Mouse (Mus musculus): Measurements from ENCODE around the gene Enox1. TPM values are rescaled to one million over a fixed set of nuclear protein-coding genes. Genes with fewer than 3 reads are reported as not detected.
"Not testable (repeated sequence)": the region's sequence is repeated elsewhere in the genome, so short reads cannot be mapped to it uniquely, and the experiment has no call there.

Gene Enox1
- polyA plus RNA-seq, 2 experiments, result 13.5 to 15.6 TPM

DNA sequence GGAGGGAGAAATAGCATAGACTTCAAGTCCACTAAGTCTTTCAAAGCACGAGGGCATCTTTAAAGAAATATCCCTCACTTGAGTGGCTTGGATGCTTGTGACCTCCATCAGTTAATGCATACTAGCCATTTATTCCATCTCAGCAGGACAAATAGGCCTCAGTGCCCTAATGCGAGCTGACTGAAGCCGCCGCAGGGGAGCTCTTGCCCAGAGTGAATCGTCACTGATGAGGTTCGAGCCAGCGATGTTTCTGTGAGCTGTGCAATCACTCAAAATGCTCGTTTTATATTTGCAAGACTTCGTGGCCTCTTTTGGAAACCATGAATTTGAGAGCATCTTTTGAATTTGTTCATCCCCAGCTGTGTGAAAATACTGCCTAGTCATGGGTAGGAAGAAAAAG is 372.6 kb downstream of the Enox1 start:
- DNase-seq (ENCODE audit: low spot score) (no peak), ATAC-seq (ENCODE audit: low FRiP score, low read depth) (no peak)
- no peaks in the 10 kb centered on the region for H3K9me3 ChIP-seq (ENCODE audit: control insufficient read depth, low read length)
- H3K36me3 ChIP-seq (ENCODE audit: control insufficient read depth, insufficient read depth, low read length), result no peaks in the 10 kb centered on the region
- whole genome bisulfite sequencing, result 83% methylated on average over 9 of the region's 9 CpGs
- no peak overlapping the region for H3K9ac ChIP-seq (ENCODE audit: low read depth, low read length, severe bottlenecking)
- H3K27ac ChIP-seq (replicated peaks; ENCODE audit: low read depth, low read length), result no peak overlapping the region
- H3K27me3 ChIP-seq (ENCODE audit: control insufficient read depth, insufficient read depth, low read length), result no peaks in the 10 kb centered on the region
- no peak overlapping the region for H3K4me3 ChIP-seq (replicated peaks; ENCODE audit: low read length)
- no peak for TF ChIP-seq POLR2A (IDR thresholded peaks at IDR 0.05; ENCODE audit: borderline replicate concordance, extremely low read depth, insufficient read depth, insufficient read length)
- no peak overlapping the region for H3K4me2 ChIP-seq (replicated peaks; ENCODE audit: low read depth, low read length, severe bottlenecking)
- no peaks in the 10 kb centered on the region for H3K4me1 ChIP-seq (ENCODE audit: control insufficient read depth, insufficient read depth, low read length)

DNA sequence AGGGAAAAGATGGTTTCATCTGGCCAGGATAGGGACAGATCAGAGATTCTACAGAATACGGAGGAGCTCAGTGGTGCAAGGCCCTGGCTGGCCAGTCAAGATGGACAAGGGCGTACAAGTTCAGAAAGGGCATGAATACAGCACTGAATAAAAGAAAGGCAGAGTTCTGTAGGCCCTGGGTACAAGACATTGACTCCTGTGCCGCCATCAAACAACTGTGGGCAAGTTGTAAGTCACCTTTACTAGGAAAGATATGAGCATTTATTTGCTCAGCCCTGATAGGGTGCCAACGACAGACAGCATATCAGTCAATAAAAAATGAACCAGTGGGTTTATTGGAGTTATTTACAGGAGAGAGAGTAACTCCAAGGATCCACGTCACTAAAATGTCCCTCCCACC is 373.1 kb downstream of the Enox1 start:
- Histone ChIP-seq H3K4me2 (replicated peaks; ENCODE audit: low read depth, low read length, severe bottlenecking) (no peak overlapping the region), H3K27ac (replicated peaks; ENCODE audit: low read depth, low read length) (no peak overlapping the region), H3K27me3 (ENCODE audit: control insufficient read depth, insufficient read depth, low read length) (no peaks in the 10 kb centered on the region), H3K36me3 (ENCODE audit: control insufficient read depth, insufficient read depth, low read length) (no peaks in the 10 kb centered on the region), H3K4me3 (replicated peaks; ENCODE audit: low read length) (no peak overlapping the region), H3K9ac (ENCODE audit: low read depth, low read length, severe bottlenecking) (no peak overlapping the region), H3K9me3 (ENCODE audit: control insufficient read depth, low read length) (no peaks in the 10 kb centered on the region), H3K4me1 (ENCODE audit: control insufficient read depth, insufficient read depth, low read length) (no peaks in the 10 kb centered on the region)
- DNase-seq (ENCODE audit: low spot score), result no peak
- TF ChIP-seq POLR2A (IDR thresholded peaks at IDR 0.05; ENCODE audit: borderline replicate concordance, extremely low read depth, insufficient read depth, insufficient read length), result no peak
- ATAC-seq (ENCODE audit: low FRiP score, low read depth), result no peak
- WGBS, result 87% methylated on average over 5 of the region's 5 CpGs

DNA sequence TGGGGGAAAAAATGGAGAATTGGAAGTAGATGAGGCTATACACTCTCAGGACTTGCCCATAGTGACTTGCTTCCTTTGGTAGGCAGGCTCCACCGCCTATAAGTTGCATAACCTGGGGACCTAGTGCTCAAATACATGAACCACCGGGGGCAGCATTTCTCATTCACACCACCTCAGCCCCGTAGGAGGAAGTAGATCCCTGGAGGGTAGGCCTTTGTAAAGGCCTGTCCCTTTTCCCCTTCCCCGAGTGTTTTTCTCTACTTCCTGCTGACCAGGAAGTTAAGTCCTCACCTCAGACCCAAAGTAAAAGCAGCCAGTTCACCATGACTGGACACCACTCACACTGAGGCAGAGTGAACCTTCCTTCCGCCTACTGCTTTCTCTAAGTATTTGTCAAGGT is 377.1 kb downstream of the Enox1 start:
- WGBS, result 77% methylated on average over 5 of the region's 5 CpGs
- Histone ChIP-seq H3K36me3 (ENCODE audit: control insufficient read depth, insufficient read depth, low read length) (no peaks in the 10 kb centered on the region), H3K9me3 (ENCODE audit: control insufficient read depth, low read length) (no peaks in the 10 kb centered on the region), H3K27me3 (ENCODE audit: control insufficient read depth, insufficient read depth, low read length) (no peaks in the 10 kb centered on the region), H3K9ac (ENCODE audit: low read depth, low read length, severe bottlenecking) (no peak overlapping the region), H3K4me2 (replicated peaks; ENCODE audit: low read depth, low read length, severe bottlenecking) (no peak overlapping the region), H3K4me1 (ENCODE audit: control insufficient read depth, insufficient read depth, low read length) (no peaks in the 10 kb centered on the region), H3K4me3 (replicated peaks; ENCODE audit: low read length) (no peak overlapping the region), H3K27ac (replicated peaks; ENCODE audit: low read depth, low read length) (no peak overlapping the region)
- ATAC-seq (ENCODE audit: low FRiP score, low read depth) (no peak), DNase-seq (ENCODE audit: low spot score) (no peak)
- TF ChIP-seq POLR2A (IDR thresholded peaks at IDR 0.05; ENCODE audit: borderline replicate concordance, extremely low read depth, insufficient read depth, insufficient read length), result no peak

DNA sequence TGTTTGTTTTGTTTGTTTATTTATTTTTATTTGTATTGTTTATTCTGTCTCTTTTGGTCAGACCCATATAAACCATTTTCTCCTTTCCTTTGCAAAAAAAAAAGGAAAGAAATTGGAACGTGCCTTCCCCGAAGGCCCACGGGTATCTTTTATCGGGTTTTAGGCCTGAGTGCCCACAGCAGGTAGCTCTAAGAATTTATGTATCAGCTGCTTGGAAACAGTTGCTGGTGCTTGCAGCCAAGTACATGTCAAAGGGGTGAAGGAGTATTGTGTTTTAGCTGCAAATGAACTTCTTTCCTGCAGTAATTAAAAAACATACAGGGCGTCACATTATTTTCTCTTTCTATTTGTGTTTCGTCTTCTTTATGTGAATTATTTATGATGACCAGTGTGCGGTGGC is 377.6 kb downstream of the Enox1 start:
- H3K36me3 ChIP-seq (ENCODE audit: control insufficient read depth, insufficient read depth, low read length), result no peaks in the 10 kb centered on the region
- no peak overlapping the region for H3K27ac ChIP-seq (replicated peaks; ENCODE audit: low read depth, low read length)
- ATAC-seq (ENCODE audit: low FRiP score, low read depth), result no peak
- DNase-seq (ENCODE audit: low spot score), result no peak
- H3K4me1 ChIP-seq (ENCODE audit: control insufficient read depth, insufficient read depth, low read length), result no peaks in the 10 kb centered on the region
- TF ChIP-seq POLR2A (IDR thresholded peaks at IDR 0.05; ENCODE audit: borderline replicate concordance, extremely low read depth, insufficient read depth, insufficient read length), result no peak
- H3K27me3 ChIP-seq (ENCODE audit: control insufficient read depth, insufficient read depth, low read length), result no peaks in the 10 kb centered on the region
- H3K4me3 ChIP-seq (replicated peaks; ENCODE audit: low read length), result no peak overlapping the region
- H3K9ac ChIP-seq (ENCODE audit: low read depth, low read length, severe bottlenecking), result no peak overlapping the region
- H3K4me2 ChIP-seq (replicated peaks; ENCODE audit: low read depth, low read length, severe bottlenecking), result no peak overlapping the region
- WGBS, result 61% methylated on average over 7 of the region's 7 CpGs
- H3K9me3 ChIP-seq (ENCODE audit: control insufficient read depth, low read length), result no peaks in the 10 kb centered on the region

DNA sequence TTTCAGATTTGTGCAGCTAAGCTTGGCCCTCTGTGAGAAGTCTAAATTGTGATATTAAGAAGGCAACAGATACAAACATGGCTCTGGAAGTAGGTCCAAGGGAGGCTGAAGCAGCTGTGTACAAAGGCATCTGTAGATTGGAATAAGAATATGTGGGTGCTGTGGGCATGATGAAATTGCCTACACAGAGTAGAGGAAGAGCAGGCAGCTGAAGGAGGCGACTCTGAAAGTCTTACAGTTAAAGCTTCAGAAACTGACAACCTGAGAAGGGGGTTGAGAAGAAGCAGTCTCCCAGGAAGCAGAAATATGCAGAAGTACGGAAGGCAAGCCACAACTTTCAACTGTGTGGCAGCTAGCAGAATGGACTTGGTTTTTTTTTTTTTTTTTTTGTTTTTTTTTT is 380.0 kb downstream of the Enox1 start:
- 85% methylated on average over 2 of the region's 2 CpGs for WGBS
- ATAC-seq (ENCODE audit: low FRiP score, low read depth), result no peak
- H3K4me2 ChIP-seq (replicated peaks; ENCODE audit: low read depth, low read length, severe bottlenecking), result no peak overlapping the region
- no peaks in the 10 kb centered on the region for H3K36me3 ChIP-seq (ENCODE audit: control insufficient read depth, insufficient read depth, low read length)
- no peaks in the 10 kb centered on the region for H3K9me3 ChIP-seq (ENCODE audit: control insufficient read depth, low read length)
- H3K4me3 ChIP-seq (replicated peaks; ENCODE audit: low read length), result no peak overlapping the region
- no peak overlapping the region for H3K27ac ChIP-seq (replicated peaks; ENCODE audit: low read depth, low read length)
- H3K4me1 ChIP-seq (ENCODE audit: control insufficient read depth, insufficient read depth, low read length), result no peaks in the 10 kb centered on the region
- no peak for TF ChIP-seq POLR2A (IDR thresholded peaks at IDR 0.05; ENCODE audit: borderline replicate concordance, extremely low read depth, insufficient read depth, insufficient read length)
- H3K27me3 ChIP-seq (ENCODE audit: control insufficient read depth, insufficient read depth, low read length), result no peaks in the 10 kb centered on the region
- DNase-seq (ENCODE audit: low spot score), result no peak
- no peak overlapping the region for H3K9ac ChIP-seq (ENCODE audit: low read depth, low read length, severe bottlenecking)

DNA sequence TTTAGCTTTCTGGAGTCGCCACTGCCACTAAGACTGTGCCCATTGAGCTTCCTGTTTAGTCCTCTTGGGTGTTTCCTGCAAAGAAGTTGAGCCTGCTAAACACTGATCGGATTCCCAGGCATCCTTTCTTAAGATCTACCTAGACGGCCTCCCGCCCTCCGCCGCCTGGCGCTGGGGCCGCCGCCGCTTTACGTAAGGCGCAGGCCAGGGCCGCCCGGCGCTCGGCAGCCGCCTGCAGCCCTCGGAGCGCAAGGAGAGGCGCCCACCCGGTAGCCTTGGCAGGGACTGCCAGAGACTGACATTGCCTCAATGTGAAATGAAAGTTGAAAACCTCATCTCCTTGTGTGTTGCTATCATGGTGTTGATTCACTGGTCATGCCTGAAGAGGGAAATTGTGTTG is 383.0 kb downstream of the Enox1 start:
- not testable (repeated sequence) for ATAC-seq (ENCODE audit: low FRiP score, low read depth); DNase-seq (ENCODE audit: low spot score)
- WGBS, result 61% methylated on average over 18 of the region's 21 CpGs

More for the DNA sequence above, 383.0 kb downstream of the Enox1 start:
- not testable (repeated sequence) for H3K27ac ChIP-seq (replicated peaks; ENCODE audit: low read depth, low read length); H3K9me3 ChIP-seq (ENCODE audit: control insufficient read depth, low read length); H3K4me1 ChIP-seq (ENCODE audit: control insufficient read depth, insufficient read depth, low read length); H3K9ac ChIP-seq (ENCODE audit: low read depth, low read length, severe bottlenecking); H3K27me3 ChIP-seq (ENCODE audit: control insufficient read depth, insufficient read depth, low read length); H3K36me3 ChIP-seq (ENCODE audit: control insufficient read depth, insufficient read depth, low read length); H3K4me2 ChIP-seq (replicated peaks; ENCODE audit: low read depth, low read length, severe bottlenecking); H3K4me3 ChIP-seq (replicated peaks; ENCODE audit: low read length)
